Mouse (Mus musculus) myocyte (in vitro differentiated cells): ENCODE measurements around the gene Tnfrsf14.

Experiments used
- MAX ChIP-seq: IDR thresholded peaks from one replicate; pipeline ENCODE4 v1.6.1; 2011; ENCODE audit warnings: low read depth, mild to moderate bottlenecking, control low read depth
- POLR2A ChIP-seq: IDR thresholded peaks from one replicate; pipeline ENCODE4 v1.6.1; 2011; ENCODE audit warnings: low read depth, mild to moderate bottlenecking, control low read depth, moderate library complexity; ENCODE audit not compliant: insufficient read length
- TCF3 ChIP-seq: IDR thresholded peaks from one replicate; pipeline ENCODE4 v1.6.1; 2011; ENCODE audit warnings: low read depth, control low read depth; ENCODE audit not compliant: insufficient read length
- USF1 ChIP-seq: IDR thresholded peaks from one replicate; pipeline ENCODE4 v1.6.1; 2011; ENCODE audit warnings: low read depth, mild to moderate bottlenecking, control low read depth, moderate library complexity

GRCm38 (mm10) chr4:154936542-154937255, 8.3 kb upstream of the Tnfrsf14 start:
- TF ChIP-seq USF1 (no peak), TCF3 (no peak), POLR2A (no peak), MAX (no peak)
